ENCODE assay signal across 13 mouse cellular contexts in the genomic region with DNA sequence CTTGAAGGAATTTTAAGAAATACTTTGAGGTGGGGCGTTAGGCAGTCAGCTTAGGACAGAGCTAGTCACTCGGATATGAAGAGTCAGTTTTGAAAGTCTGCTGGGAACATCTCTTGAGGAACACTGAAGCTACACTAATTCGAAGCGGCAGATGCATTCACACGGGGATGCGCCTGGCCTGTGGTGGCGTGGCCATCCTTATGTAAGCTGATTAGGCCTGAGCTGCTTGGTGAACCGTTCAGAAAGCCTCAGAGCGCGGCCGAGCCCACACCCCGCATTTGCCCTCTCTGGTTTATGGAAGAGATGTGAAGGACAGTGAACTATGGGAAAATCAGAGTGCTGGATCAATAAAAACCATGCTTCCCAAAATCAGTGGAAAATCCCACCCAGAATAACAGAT. TPM values are rescaled to one million over a fixed set of nuclear protein-coding genes. Genes with fewer than 3 reads are reported as not detected.
DNase-seq lines count a peak whose midpoint lies in the region.
"Had no signal": no experiment of that assay in that cellular context is flagged by ENCODE, and none has a peak within 500 bp of the region (broad histone marks: within the 10 kb centered on the region; RNA-seq: fewer than 3 reads in every experiment).

No protein-coding gene starts in this region.

- intact Hi-C loops in left cerebral cortex, postnatal 4 days (cut with DNase I): no loop called here
- intact Hi-C loops in left cerebral cortex, postnatal 36 days (cut with DNase I): no loop called here

- DNase-seq in left cerebral cortex, postnatal 4 days: peak; percentile 73
- no peak for DNase-seq in left cerebral cortex, postnatal 36 days (ENCODE audit: low spot score in 2 of 2)
- DNase-seq in cerebellum, adult 11-12 months: peak; percentile 73
- DNase-seq in cerebellum, postnatal 14 days: peak; percentile 70 to 74
- peak; percentile 72 for DNase-seq in retina, postnatal 7 days (ENCODE audit: low read depth, low spot score)
- DNase-seq in thymus, postnatal 0 days (ENCODE audit: low spot score): no peak
- DNase-seq in urinary bladder, postnatal 14 days (ENCODE audit: low spot score): no peak
- DNase-seq: adrenal gland, adult 8-10 months; lung, embryonic 14.5 days; right cerebral cortex, postnatal 14 days had no signal

RNA-seq across cellular contexts. Expression of a gene that starts 13.1 kb away (rescaled TPM):
- not detected for total RNA-seq in left cerebral cortex, postnatal 4 days (2021)
- total RNA-seq in left cerebral cortex, postnatal 36 days (2021): not detected
- 0.72 and 1.0 TPM in 2 replicates for polyA plus RNA-seq in thymus, postnatal 0 days (2015; fragmentation: Nextera tagmentation; extraction: Ambion mirVana)
- total RNA-seq: hematopoietic stem cell, adult 5-6 weeks; left cerebral cortex, postnatal 10 days; liver, adult 2 months had no signal
- polyA plus RNA-seq: liver, adult 2 months had no signal

RNA-seq across cellular contexts. Expression of a gene that starts 25.4 kb away (rescaled TPM):
- 100 to 1,000 TPM; 211 to 236 TPM for total RNA-seq in left cerebral cortex, postnatal 4 days (2021)
- total RNA-seq in left cerebral cortex, postnatal 36 days (2021): 100 to 1,000 TPM; 288 to 324 TPM
- 835 and 844 TPM in 2 replicates for polyA plus RNA-seq in thymus, postnatal 0 days (2015; fragmentation: Nextera tagmentation; extraction: Ambion mirVana)

RNA-seq across cellular contexts. Expression of a gene that starts 31.5 kb away (rescaled TPM):
- 10 to 100 TPM; 72.5 to 75.8 TPM for total RNA-seq in left cerebral cortex, postnatal 4 days (2021)
- 10 to 100 TPM; 34.7 to 43.7 TPM for total RNA-seq in left cerebral cortex, postnatal 36 days (2021)
- polyA plus RNA-seq in thymus, postnatal 0 days (2015; fragmentation: Nextera tagmentation; extraction: Ambion mirVana): 34.6 and 48.5 TPM in 2 replicates

RNA-seq across cellular contexts. Expression of a gene that starts 42.9 kb away (rescaled TPM):
- 10 to 100 TPM; 37.1 to 42.6 TPM for total RNA-seq in left cerebral cortex, postnatal 4 days (2021)
- total RNA-seq in left cerebral cortex, postnatal 36 days (2021): 10 to 100 TPM; 40.6 to 45.1 TPM
- 80.8 and 86.1 TPM in 2 replicates for polyA plus RNA-seq in thymus, postnatal 0 days (2015; fragmentation: Nextera tagmentation; extraction: Ambion mirVana)

Comparison
In these comparisons a context has a peak if more than half of its experiments do, and no peak if none do; other contexts are left out.
1. DNase-seq: peak in left cerebral cortex, postnatal 4 days (single experiment), cerebellum, adult 11-12 months (single experiment), cerebellum, postnatal 14 days (2 of 2) and retina, postnatal 7 days (single experiment); none in left cerebral cortex, postnatal 36 days (0 of 2), thymus, postnatal 0 days (single experiment) and urinary bladder, postnatal 14 days (single experiment).